Mouse (Mus musculus) embryonic fibroblast, embryonic 13.5 days (primary cell): ENCODE results near the gene Gm47996.
"Not testable (repeated sequence)": the region's sequence is repeated elsewhere in the genome, so short reads cannot be mapped to it uniquely, and the experiment has no call there.

Source experiments
- CTCF ChIP-seq: IDR thresholded peaks from 2 replicates; pipeline ENCODE4 v1.5.1; 2011; ENCODE audit warnings: mild to moderate bottlenecking, control low read depth, low read length, moderate library complexity, borderline replicate concordance; ENCODE audit not compliant: insufficient read depth
- POLR2A ChIP-seq: IDR thresholded peaks from 2 replicates; pipeline ENCODE4 v1.6.1; 2011; ENCODE audit warnings: low read depth, mild to moderate bottlenecking, control low read depth, low read length, moderate library complexity

DNA sequence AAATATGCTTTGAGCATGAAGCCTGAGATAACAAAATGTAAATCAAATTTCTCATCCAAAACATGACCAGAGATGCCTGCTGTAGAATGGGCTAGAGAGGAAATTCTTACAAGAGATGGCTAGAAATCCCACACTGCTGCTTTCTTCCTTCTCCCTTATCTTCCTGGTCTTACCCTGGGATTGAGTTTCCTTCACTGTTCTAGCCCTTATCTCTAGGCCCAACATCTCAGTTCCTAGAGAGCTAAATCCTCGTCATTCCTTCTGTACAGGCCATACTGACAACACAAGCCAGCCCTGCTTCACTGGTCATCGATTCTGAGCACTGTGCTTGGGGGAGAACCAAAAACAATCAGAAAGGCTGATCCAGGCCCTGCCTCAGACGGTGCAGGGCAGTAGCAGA, 13.2 kb upstream of the Gm47996 start:
- TF ChIP-seq CTCF, POLR2A: not testable (repeated sequence)
